Mouse (Mus musculus) kidney, postnatal 25 days (tissue): ENCODE results near the gene Sult1a1.
A peak's percentile ranks its signal among the peaks of the same experiment; 100 is the strongest.

Source experiments
- DNase-seq, 2 experiments: peaks; one replicate each; pipeline ENCODE4 v3.0.0; 2021; ENCODE audit warnings: mixed read lengths in 2 of 2

The Sult1a1 gene

DNA sequence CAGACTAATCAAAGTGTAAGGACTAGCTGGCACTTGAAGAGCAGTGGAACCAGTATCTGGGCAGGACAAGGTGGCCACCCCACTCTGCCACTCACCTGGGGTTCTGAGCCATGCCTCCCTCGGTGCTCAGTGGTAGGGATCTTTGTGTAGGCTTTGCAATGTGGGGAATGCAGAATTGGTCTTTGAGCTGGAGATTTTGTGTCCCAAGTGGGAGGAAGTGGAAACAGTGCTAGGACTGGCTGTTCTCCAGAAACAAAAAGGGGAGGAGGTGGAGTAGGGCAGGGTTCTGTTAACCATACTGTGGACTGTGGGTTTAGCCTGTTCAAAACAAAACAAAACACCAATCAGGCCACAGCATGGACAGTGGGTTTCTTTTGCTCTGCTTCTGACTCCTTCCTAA, at the start of gene Sult1a1:
TSS of gene Sult1a1 (minus strand) at position 226 of the 400 bp plus-strand sequence.
- peak; percentile 75 to 89 for DNase-seq

DNA sequence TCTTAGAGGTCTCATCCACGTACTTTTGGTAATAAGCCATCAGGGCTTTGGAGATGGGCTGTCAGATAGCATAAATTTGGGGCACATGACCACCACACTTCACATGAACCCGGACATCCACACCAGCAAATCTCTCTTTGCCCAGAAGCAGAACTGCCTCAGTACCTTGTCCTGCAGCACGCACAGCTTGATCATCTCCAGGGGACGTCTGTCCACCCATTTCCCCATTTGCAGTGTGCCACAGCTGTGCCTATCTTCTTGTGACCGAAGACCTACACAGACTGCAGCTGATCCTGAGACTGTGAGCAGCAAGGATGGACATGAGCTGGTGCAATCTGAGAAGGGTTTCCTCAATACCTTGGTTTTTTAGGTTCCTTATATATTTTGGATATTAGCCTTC, 49.4 kb upstream of the Sult1a1 start:
- no peak for DNase-seq

DNA sequence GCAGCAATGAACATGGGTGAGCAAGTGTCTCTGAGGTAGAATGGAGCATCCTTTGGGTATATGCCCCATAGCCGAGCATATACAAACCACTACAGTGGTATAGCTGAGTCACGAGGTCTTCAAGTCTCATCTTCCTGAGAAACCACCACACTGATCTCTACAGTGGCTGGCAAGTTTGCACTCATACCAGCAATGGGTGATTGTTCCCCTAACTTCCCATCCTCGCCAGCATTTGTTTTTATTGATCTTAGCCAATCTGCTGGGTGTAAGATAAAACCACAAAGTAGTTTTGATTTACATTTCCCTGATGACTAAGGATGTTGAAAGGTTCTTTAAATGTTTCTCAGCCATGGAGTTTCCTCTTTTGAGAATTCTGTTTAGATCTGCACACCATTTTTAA, 48.8 kb upstream of the Sult1a1 start:
- DNase-seq = no peak

DNA sequence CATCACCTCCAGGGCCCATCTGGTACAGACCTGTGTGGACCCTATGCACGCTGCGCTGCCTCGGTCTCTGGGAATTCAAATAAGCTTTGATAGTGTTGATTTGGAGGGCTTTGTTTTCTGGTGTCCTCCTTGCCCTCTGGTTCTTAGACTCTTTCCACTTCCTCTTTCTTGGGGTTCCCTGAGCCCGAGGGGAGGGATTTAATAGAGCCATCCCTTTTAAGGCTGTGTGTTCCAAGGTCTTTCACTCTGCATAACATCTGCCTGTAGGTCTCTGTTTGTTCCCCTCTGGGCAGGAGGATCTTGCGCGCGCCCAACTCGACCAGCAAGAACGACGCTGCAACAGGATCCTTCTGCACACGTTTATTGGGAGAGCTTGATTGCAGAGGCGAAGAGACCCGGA, 45.4 kb upstream of the Sult1a1 start:
- DNase-seq = no peak

DNA sequence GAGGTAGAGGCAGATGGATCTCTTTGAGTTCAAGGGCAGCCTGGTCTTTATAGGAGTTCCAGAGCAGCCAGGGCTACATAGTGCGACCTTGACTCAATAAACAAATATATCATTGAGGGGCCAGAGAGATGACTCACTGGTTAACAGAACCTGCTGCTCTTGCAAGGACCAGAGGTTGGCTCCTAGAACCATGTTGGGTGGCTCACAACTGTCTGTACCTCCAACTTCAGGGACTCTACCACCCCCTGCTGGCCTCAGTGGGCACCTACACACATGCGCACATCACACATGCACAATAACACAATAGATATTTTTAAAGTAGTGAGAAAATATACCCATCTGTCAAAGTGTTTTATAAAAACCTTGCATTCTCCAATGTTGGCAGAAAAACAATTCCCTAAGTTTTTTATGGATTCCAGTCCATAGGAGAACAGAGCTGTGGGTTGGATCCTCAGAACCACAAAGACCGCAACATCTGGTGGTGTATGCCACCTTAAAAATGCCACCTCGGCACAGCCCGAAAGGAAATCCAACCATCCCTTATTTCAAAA, 42.6 kb upstream of the Sult1a1 start:
- no peak for DNase-seq

DNA sequence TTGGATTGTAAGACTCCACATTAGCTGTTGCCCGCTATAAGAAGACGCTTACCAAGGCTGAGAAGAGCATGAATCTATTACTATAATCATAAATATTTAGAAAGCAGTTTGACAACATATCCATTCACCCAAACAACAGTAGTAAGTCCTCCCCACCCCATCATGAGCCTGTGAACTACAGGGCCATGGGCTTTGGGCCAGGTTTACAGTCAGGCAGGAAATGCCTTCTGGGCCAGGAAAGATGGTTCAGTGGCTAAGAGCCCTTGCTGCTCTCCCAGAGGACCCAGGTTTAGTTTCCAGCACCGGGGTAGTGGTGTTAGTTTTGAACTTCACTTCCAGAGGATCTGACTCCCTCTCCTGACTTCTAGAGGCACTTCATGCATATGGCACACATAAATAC, 41.3 kb upstream of the Sult1a1 start:
- DNase-seq = no peak

DNA sequence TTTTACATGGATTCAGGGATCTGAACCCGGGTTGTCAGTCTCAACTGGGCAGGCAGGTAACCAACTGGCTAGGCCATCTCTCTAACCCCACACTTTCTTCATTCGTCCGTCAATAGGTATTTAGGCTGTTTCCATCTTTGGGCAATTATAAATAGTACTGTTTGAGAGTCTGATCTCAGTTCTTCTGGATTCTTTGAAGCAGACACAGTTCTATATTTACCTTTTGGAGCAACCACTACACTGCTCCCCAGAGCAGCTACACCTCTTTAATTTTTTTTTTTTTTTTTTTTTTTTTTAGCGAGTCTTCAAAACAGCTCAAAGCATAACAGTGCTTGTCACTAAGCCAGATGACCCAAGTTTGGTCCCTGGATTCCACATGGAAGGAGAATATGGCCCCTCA, 39.4 kb upstream of the Sult1a1 start:
- DNase-seq = no peak

DNA sequence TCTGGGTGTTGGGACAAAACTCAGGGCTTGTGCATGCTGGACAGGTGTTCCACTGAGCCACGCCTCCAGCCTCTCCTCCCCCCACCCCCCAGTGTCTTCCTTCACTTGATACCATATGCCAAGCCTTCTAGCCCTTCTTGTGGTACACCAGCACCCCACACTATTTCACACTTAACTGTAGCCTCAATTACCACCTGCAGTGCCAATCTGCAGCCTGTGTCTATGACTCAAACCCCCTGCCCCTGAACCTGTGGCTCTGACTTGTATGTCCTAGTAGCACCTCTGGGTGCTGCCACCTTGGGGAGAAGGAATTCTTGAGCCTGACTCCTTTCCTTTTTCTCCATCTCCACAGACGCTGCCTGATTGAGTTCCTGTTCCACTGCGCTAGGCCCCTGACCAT, 35.7 kb upstream of the Sult1a1 start:
- no peak for DNase-seq

DNA sequence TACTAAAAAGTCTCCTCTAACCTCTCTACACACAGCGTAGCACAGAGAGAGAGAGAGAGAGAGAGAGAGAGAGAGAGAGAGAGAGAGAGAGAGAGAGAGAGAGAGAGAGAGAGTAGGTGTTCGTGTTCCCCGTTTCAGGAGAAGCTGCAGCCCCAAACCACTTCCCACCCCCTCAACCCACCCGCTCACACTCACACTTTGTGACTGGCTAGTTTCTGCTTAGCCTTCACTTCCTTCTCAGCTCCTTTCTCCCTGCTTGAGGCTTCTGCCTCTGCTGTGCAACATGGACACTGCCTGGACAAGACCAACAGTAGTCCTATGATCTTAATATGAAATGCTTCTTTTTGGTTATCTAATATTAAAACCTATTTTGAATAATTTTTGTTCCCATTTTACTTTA, 34.0 kb upstream of the Sult1a1 start:
- no peak for DNase-seq

DNA sequence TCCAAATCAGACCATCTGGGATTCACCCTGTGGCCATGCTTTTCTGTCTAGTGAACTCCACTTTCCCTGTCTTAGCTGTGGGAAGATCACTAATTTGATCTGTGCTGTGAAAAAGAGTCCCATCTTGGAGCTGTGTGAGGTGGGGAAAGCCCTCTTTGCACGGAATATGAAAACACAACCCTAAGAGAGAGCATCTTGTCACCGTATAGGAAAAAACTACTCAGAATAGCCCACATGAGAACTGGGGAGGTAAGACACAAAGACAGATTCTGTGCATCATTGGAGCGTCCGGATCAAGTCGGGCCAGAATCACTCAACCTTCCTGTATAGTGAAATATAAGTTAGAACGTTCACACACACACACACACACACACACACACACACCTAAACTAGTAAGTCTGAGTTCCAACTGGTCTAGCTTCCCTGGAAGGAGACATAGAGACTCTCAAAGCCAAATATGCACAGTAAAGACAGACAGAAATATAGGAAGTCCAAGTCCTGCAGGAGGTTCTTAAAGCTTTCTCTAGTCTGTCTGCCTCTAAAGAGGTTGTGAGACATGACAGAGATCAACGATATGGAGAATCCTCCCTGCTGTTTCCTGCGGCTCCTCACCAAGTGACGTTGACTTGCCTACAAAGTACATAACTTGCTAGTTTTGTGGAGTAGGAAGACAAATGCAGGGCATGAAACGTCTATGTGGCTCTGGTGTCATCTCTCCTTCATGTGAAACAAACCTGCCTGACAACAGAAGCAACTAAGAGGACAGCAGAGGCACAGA, 32.1 kb upstream of the Sult1a1 start:
- DNase-seq = no peak

DNA sequence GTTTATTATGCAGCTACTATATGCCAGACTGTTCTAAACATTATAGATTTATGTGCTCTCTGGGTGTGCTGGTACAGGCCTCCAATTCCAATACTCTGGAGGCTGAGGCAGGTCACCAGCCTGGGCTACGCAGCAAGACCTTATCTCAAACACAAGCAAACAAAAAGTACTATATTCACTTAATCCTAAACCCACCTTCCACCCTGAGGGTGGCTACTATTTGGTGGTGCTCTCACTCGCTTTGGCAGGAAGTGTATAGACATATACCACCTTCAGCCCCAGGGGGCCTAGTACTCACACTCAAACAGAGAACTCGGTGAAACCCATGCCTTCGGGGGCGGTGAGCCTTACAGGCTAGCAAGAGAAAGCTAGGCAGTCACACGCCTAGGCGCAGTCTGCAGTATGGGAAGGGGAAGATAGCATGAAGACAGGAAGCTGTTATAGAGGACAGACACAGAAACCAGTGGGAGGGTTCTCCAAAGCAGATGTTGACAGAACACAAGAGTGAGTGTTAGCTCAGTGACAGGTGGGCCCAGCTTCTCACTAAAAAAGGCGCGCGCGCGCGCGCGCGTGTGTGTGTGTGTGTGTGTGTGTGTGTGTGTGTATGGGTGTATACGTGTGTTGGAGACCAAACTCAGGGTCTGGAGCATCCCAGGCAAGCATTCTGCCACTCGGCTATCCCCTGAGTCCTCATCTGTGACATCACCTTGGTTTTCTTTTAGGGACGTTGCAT, 31.4 kb upstream of the Sult1a1 start, which contains the start of gene Coro1a:
TSS of gene Coro1a (minus strand) at position 346 of the 733 bp plus-strand sequence.
- no peak for DNase-seq

DNA sequence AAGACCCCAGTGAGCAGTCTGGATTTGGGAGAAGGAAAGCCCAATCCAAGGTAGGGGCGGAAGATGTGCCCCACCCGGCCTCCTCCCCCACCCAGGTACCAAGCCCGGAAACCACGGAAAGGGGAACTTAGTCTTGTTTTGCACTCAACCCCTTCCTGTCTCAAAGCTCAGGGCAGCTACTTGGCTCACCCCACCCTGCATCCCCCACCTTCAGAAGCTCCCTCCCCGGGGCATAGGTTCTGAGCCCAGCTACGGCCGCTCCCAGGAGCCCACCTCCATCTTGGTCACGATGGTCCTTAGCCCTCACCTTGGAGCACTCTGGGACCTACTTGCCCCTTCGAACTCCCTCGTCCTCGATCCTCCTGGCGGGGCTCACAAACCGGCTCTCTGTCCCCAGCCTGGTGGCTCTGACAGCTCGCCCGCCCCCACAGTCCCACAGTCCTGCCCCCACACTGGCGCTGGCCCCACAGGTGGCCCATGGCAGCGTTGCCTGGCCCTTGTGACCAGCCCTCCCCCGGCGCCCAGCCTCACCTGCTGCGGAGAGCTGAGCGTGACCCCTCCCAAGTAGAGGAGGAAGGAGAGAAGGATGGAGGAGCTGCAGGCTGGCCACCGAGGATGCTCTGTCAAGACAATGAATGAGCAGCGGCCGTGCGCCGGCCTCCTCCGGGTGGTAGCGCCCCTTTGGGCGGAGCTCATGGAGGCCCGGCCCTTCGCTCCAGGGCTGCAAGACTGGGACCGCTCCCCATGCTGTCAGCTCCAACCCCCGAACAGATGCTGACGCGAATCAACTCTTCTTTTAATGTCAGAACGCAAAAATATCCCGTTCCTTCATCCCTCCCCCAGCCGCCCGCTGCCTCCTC, 28.1 kb upstream of the Sult1a1 start:
- peak; percentile 58 to 70 for DNase-seq

DNA sequence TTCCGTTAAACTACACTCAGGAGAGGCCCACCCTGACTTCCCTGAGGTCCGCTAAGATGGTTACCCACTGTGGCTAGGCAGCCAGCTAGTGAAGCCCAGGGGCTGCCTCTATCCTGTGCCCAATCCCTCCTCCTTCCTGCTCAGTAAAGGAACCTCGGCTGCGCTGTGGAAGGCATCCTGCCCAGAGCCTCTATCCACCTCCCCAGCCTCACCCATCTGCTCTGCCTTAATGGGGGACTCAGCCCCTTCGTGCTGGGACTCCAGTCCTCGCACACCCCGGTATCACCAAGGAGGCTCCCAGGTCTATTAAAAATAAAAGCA, 27.5 kb upstream of the Sult1a1 start:
- DNase-seq = no peak

DNA sequence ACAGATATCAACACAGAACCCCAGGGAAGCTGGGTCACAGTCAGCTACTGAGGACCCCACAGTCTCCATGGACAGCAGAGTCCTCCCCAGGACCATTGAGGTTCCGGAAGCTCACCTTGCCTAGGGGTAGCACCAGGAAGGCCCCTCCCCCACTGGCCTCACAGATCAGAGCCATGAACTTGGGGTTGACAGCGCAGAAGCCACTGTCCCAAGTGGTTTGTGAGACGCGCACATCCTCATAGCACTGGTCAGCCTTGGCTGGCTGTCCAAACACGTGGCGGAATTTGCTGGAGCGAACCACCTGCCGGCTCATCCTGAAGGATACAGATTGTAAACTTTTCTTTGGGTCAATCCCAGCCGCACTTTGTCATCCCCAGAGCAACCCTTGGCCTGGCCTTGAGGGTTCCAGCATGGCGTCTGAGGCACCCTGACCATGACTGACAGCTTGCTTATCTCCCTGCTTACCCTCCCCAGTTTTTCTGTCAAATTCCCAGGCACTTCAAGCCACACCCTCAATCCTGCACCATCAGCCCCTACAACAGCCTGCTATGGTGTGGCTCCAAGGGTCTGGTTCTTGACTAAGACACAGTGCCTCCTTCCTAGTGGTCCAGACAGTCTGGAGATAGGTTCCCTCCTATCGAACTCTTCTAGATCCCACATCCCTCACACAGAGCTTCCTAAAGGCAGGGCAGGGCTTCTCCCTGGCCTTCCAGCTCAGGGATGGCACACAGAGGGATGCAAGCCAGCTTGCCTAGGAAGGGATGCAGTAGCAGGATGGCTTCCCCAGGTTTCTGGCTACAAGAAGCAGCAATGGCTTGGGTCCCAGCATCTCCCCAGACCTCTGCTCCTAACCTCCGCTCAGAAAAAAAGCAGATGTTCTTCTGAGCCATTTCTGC, 26.9 kb upstream of the Sult1a1 start:
- DNase-seq = no peak

DNA sequence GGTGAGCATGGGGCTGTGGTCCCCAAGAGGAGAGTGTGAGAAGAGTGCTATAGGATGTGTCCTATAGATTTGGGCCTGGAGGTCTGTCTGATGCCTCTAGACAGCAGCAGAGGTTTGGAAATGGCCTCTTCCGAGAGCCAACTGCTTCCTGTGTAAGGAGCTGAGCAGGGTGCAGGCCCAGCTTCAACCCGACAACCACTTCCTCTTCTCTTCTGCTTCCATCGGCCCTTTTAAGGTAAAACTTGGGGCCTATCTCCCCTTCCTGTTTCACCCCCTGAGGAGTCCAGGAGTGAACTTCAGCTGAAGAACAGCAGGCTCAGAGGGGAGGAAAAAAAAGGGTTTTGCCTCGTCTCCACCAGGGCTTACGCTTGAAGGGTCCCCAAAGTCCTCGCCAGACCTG, 26.1 kb upstream of the Sult1a1 start:
- DNase-seq = no peak

DNA sequence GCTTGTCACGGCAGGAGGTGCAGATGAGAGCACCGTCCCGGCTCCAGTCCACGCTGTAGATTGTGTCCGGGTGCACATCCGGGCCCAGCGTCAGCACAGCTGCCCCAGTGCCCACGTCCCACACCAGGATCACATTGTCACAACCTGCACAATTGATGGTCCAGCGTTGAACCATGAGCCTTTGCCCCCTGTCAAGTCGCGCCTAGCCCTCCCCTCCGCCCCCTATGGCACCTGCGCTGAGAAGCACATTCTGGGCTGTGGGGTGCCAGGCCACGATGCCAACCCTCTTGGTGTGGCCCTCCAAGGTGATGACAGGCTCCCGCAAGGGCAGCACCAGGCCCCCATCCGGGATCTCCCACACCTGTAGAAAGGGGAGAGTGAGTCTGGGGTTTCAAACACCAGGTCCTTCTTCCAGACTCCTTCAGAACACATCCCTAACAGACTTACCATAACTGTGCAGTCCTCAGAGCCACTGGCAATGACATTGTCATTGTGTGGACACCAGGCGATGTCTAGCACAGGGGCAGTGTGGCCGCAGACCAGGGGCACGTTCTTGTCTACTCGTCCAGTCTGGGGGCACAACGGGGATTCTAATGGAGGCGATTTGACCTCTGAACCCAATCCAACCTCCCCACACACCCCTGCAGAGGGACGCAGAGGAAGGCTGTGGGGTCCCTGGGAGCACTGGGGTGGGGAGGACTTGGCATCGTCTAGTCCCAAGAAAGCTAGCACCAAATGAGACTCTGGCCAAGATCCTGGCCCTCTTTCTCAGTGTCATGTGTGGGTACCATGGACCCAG, 25.5 kb upstream of the Sult1a1 start:
- no peak for DNase-seq

DNA sequence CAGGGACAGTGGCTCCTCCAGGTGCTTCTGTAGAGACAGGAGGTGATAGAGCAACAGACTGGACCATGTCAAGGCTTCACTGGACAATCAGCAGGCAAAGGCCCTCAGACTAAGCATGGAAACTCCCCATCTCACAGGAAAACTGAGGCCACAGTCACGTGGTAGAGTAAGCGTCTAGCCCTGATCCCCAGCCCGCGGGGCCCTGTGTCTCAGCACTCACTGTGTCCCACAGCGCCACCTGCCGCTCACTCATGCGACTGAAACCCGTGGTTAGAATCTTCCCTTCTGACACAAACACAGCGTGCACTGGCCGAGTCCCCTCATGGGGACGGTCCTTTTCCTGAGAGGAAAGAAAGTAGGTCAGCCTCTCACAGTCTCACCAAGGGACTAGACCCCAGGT, 24.8 kb upstream of the Sult1a1 start:
- DNase-seq = peak; percentile 90 to 97

DNA sequence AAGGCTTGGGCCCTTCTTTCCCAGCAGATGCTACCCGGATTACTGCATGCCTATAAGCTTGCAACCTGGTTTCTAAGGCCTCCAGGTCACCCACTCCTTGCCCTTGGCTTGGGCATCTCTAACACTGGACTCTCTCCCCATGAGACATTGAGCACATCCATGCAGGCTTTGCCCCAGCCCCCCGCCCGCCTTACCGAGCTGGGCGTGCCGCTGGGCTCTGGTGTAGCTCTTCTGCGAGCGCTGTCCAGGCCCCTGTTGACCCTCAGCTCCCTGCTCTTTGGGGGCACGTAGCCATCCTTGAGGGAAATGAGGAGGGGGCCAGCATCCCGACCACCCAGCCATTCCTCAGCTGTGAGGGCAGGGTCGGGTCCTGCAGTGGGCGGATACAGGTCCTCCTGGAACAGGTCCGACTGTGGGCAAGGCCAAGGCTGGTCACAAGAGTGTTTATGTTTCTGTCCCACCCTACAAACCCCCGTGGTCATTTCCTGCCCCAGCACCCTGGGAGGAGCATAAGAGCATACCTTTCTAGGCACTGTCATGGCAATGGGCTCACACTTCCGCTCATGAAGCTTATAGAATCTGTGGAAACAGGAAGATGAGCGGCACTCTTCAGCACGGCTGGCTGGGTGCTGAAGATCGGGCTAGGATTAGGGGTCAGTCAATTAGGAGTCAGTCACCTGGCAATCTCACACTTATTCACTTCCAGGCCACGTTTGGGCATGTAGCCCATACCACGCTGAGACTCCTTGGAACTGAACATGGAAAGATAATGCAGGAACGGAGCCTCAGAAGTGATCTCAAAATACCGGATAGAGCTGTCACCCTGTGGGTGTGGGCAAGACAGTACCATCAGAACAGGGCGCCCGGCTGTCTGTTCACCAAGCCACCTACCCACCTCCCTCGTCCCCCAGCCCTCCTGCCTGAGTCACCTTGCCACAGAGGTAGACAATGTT, 24.1 kb upstream of the Sult1a1 start:
- DNase-seq = no peak

DNA sequence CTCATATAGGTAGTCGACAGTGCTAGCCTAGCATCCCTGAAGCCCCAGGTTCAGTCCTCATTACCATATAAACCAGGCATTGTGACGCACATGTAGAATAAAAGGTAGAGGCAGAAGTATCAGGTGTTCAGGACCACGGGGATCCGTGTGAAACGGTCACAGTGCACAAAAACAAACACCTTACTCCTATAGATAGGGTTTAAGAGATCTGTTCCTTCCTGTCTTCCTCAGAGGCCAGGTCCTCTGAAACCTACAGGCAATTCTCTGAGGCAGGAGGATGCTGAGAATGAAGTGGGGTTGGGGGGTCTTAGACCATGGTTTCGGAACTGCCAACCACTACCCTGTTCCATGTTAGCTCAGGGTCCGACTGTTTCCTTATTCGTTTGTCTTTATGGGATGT, 21.6 kb upstream of the Sult1a1 start:
- DNase-seq = no peak

DNA sequence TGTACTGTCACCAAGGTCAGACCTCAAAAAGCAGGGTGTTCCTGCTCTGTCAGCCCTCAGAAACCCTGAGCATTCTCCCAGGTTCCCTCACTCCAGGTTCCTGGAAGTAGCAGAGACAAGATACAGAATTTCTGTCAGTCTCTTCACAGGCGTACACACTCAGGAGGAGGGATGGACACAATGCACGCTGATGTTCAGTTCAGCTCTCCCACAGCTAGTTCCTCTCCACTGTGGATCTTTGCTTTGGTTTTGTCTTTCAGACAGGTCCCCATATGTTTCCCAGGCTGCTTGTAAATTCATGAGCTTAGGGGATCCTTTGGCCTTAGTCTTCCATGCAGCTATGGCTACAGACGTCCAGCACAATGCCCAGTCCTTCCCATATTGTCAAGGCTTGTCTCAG, 20.7 kb upstream of the Sult1a1 start:
- DNase-seq = no peak
